8 mouse cellular contexts compared by ENCODE assay signal in the genomic region with DNA sequence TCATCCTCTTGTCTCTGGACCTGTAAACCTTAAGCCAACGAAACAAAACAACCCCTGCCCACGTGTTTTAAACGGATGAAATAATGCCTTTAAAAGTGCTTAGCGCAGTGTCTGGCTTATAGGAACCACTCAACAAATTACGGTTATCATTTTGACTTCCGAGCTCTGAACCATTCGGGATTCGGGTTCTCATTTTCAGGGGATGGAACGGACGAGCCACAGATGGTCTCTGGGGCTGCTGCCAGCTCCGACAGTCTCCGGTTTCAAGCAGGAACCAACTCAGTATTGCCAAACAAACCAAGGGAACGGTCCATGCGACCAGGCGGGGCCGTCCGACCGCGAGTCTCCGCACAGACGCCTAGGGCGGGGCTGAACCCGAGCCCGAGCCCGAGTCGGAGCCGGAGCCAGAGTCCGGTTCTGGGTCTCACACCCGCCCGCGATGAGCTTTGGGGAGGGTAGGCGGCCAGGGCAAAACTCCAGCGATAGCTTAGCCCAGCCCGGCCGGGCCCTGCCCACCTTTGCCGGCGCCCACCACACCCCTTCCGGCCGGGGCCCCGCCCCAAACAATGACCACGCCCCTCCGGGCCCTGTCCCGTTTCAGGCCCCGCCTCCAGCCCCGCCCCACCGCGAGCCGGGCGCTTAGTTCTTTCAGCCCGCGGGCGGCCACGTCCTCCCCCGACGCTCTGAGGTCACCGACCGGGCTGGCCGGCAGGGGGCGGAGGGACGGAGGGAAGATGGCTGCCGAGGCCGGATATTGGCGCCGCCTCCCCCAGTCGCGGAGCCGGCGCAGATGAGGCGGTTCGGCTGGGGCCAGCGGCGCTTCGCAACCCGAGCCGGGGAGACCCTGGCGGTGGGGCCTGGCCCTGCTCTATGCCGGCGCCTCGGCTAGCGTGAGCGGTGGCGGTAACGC. TPM values are rescaled to one million over a fixed set of nuclear protein-coding genes. Genes with fewer than 3 reads are reported as not detected.
A peak's percentile ranks its signal among the peaks of the same experiment; 100 is the strongest.
DNase-seq lines count a peak whose midpoint lies in the region; ATAC-seq lines count a peak whose summit lies in the region.

A gene (plus strand): TSS at position 657 of the 910 bp plus-strand sequence.

- no peaks in the 10 kb centered on the region for H3K9me3 ChIP-seq in forebrain, embryonic 10.5 days
- no peaks in the 10 kb centered on the region for H3K9me3 ChIP-seq in heart, embryonic 15.5 days (replicated peaks)
- H3K9me3 ChIP-seq in liver, embryonic 15.5 days (replicated peaks), result no peaks in the 10 kb centered on the region
- no peaks in the 10 kb centered on the region for H3K9me3 ChIP-seq in neural tube, embryonic 12.5 days

- peak within 1 kb of the TSS; percentile 98 for H3K4me3 ChIP-seq in forebrain, embryonic 10.5 days
- peak within 1 kb of the TSS; percentile 88 for H3K4me3 ChIP-seq in heart, embryonic 15.5 days
- H3K4me3 ChIP-seq in liver, embryonic 15.5 days (replicated peaks), result peak within 1 kb of the TSS; percentile 88
- H3K4me3 ChIP-seq in neural tube, embryonic 12.5 days, result peak within 1 kb of the TSS; percentile 98

- peak; percentile 93 for DNase-seq in c-Kit-negative CD71-positive TER-119-positive erythroid progenitor cells, embryonic 14.5 days (ENCODE audit: low read depth, low spot score)
- DNase-seq in forebrain, embryonic 10.5 days (ENCODE audit: extremely low spot score, low spot score), result peak; percentile 98
- peak; percentile 98 to 100 for DNase-seq in kidney, postnatal 36 days
- DNase-seq in telencephalon, adult 2 months (ENCODE audit: low read depth, low spot score), result peak; percentile 83

- peak within 1 kb of the TSS; percentile 99 for H3K9ac ChIP-seq in heart, embryonic 15.5 days
- peak within 1 kb of the TSS; percentile 94 for H3K9ac ChIP-seq in liver, embryonic 15.5 days
- peak within 1 kb of the TSS; percentile 99 for H3K9ac ChIP-seq in neural tube, embryonic 12.5 days

- peaks cover 34% of the 10 kb centered on the region for H3K4me1 ChIP-seq in forebrain, embryonic 10.5 days
- H3K4me1 ChIP-seq in heart, embryonic 15.5 days (replicated peaks), result peaks cover 33% of the 10 kb centered on the region
- H3K4me1 ChIP-seq in liver, embryonic 15.5 days (replicated peaks), result peaks cover 63% of the 10 kb centered on the region
- peaks cover 20% of the 10 kb centered on the region for H3K4me1 ChIP-seq in neural tube, embryonic 12.5 days

- under 1% methylated on average over 83 of the region's 83 CpGs for WGBS in forebrain, embryonic 10.5 days
- WGBS in heart, embryonic 15.5 days, result under 1% methylated on average over 83 of the region's 83 CpGs
- under 1% methylated on average over 83 of the region's 83 CpGs for WGBS in liver, embryonic 15.5 days (ENCODE audit: insufficient replicate concordance)
- under 1% methylated on average over 83 of the region's 83 CpGs for WGBS in neural tube, embryonic 12.5 days

- peak within 1 kb of the TSS; percentile 99 for H3K27ac ChIP-seq in forebrain, embryonic 10.5 days
- peak within 1 kb of the TSS; percentile 98 for H3K27ac ChIP-seq in heart, embryonic 15.5 days
- peak within 1 kb of the TSS; percentile 84 for H3K27ac ChIP-seq in liver, embryonic 15.5 days (replicated peaks)
- H3K27ac ChIP-seq in neural tube, embryonic 12.5 days, result peak within 1 kb of the TSS; percentile 96

- peak; percentile 83 for ATAC-seq in CD4-positive, CD25-positive, alpha-beta regulatory T cell, adult 4 months
- ATAC-seq in heart, embryonic 15.5 days (replicated peaks; ENCODE audit: insufficient number of reproducible peaks, insufficient read depth, low FRiP score, low read depth), result peak; percentile 94
- peak; percentile 92 for ATAC-seq in liver, embryonic 15.5 days (ENCODE audit: insufficient read depth)
- peak; percentile 93 for ATAC-seq in neural tube, embryonic 12.5 days (ENCODE audit: low FRiP score, low read depth)

- no peaks in the 10 kb centered on the region for H3K36me3 ChIP-seq in forebrain, embryonic 10.5 days (replicated peaks)
- no peaks in the 10 kb centered on the region for H3K36me3 ChIP-seq in heart, embryonic 15.5 days
- no peaks in the 10 kb centered on the region for H3K36me3 ChIP-seq in liver, embryonic 15.5 days (replicated peaks)
- H3K36me3 ChIP-seq in neural tube, embryonic 12.5 days, result no peaks in the 10 kb centered on the region

- peaks cover 11% of the 10 kb centered on the region for H3K27me3 ChIP-seq in forebrain, embryonic 10.5 days (ENCODE audit: poor library complexity, severe bottlenecking)
- no peaks in the 10 kb centered on the region for H3K27me3 ChIP-seq in heart, embryonic 15.5 days
- peaks cover 24% of the 10 kb centered on the region for H3K27me3 ChIP-seq in liver, embryonic 15.5 days
- no peaks in the 10 kb centered on the region for H3K27me3 ChIP-seq in neural tube, embryonic 12.5 days (replicated peaks)

- peak within 1 kb of the TSS; percentile 73 for H3K4me2 ChIP-seq in heart, embryonic 15.5 days
- H3K4me2 ChIP-seq in liver, embryonic 15.5 days, result peak within 1 kb of the TSS; percentile 94
- peak within 1 kb of the TSS; percentile 72 for H3K4me2 ChIP-seq in neural tube, embryonic 12.5 days (replicated peaks)

RNA-seq across cellular contexts. Expression of the gene that starts here (rescaled TPM):
- polyA plus RNA-seq in CD4-positive, CD25-positive, alpha-beta regulatory T cell, adult 4 months (2017; shearing (Covaris generic)), result 10 to 100 TPM in 1 of 2 experiments, 1 to 10 TPM in 1; 9.8 to 10.8 TPM
- 12.9 and 14.4 TPM in 2 replicates for polyA plus RNA-seq in forebrain, embryonic 10.5 days (2016; fragmentation: Nextera tagmentation; extraction: Ambion mirVana)
- 22.5 and 23.2 TPM in 2 replicates for polyA plus RNA-seq in heart, embryonic 15.5 days (2015; fragmentation: Nextera tagmentation; extraction: Ambion mirVana)
- 4.1 TPM in 2 replicates for polyA plus RNA-seq in liver, embryonic 15.5 days (2015; fragmentation: Nextera tagmentation; extraction: Ambion mirVana)
- polyA plus RNA-seq in neural tube, embryonic 12.5 days (2016; fragmentation: Nextera tagmentation; extraction: Ambion mirVana), result 26.6 and 32.2 TPM in 2 replicates

Comparison
In these comparisons a context has a peak if more than half of its experiments do, and no peak if none do; other contexts are left out.
1. Peak in every context shown above with its lines: DNase-seq, ATAC-seq, H3K4me3 ChIP-seq and H3K27ac ChIP-seq.